Mouse (Mus musculus) thymus, postnatal 36 days (tissue): ENCODE data around the gene Gm20388.

Experiments
- DNase-seq, 2 experiments: peaks; one replicate each; pipeline ENCODE4 v3.0.0; 2022; ENCODE audit warnings: mixed read lengths in 2 of 2

Gm20388 gene

DNA sequence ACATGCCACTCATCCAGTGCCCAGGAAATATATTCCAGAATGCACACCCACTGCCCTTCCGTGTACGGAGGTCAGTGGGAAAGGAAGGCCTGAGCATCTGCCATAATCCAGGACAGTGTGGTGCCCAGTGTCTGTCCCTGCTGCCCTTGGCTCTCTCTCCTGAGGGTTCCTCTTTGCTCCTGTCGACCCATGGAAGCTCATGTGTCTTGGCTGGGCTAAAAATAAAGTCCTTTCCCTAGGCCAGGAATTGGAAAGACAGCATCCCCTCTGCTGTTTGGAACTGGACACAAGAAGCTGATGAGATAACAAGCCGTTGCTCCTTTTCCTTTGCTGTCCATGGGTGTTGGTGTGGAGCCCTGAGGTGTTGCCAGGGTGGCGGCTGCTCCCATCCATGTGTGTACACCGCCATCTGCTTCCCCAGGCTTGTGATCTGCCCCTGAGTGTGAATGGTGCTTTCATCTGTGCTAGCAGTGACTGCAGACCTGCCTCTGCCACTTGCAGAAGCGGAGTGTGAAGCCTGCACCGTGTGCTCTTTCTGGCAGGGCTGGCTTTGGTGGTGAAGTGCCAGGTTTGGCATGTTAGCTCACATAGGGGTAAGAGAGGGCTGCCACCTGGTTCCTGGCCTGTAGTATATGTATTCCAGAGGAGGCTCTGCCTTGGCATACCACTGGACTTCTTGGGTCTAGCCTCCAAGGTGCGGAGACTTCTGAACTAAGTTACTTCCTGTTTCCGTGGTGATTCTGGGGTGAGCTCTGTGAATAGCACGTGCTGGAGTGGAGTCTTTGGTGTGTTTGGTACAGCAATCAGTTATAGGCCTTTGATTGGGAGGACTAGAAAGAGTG, 4371.3 kb downstream of the Gm20388 start:
- peak; percentile 25 to 48 for DNase-seq

DNA sequence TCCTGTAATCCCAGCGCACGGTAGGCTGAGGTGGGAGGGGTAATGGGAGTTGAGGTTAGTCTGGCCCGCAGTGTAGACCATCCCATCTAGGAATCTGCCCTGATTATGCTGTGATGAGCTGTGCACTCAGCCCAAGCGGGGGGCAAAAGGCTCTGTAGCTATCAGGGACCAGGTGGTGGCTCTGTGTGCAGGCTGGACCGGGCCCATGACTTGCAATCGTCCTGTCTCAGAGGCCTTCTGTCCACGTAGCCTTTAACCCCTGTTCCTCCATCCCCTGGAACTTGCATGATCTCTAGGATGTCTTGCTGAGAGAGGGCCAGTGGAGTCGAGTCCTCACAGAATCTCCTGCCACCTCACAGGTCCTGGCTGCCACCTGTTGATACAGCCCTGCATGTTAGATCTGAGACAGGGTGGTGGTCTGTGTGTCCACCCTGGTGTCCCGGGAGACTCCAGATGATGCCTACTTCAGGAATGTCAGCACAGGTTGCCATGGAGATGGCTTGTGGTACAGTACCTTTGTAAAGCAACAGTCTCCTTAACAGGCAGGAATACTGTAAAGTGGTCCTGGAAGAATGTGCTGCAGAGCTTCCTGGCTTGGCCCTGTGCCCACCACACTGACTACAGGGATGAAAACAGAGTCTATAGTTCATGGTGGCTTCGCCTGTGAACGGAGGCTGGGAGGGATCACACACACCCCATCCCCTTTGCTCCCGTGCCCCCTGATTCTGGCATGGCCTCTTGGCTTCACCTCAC, 4372.4 kb downstream of the Gm20388 start:
- no peak for DNase-seq

DNA sequence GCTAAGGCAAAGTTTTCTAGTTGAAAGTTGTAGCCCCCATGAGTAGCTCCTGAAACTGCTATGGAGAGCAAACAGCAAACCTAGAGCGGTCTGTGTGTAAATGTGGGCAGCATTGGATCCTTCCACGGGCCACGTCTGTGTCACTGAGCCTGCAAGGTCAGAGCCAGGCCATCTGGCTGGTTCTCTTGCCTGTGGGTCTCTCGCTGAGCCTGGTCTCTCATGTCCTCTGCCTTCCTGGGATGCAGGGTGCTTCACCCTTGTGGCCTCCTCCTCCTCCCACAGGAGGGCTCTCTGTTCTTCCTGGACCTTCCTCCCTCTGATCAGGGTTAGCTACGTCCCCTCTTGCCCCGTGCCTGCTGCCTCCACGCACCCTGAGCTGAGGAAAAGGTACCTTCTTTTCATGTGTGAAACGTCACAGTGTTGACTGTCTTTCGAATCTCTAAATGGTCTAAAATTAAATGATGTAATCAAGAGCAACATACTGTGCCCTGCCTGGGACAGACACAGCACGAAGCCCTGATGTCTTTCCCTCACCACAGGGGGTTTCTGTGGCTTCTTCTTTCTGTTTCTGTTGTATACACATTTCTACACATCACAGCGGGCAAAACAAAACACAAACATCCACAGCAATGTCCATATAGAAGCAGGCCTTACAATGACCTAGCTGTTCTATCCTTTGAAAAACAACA, 4373.1 kb downstream of the Gm20388 start:
- DNase-seq: no peak

DNA sequence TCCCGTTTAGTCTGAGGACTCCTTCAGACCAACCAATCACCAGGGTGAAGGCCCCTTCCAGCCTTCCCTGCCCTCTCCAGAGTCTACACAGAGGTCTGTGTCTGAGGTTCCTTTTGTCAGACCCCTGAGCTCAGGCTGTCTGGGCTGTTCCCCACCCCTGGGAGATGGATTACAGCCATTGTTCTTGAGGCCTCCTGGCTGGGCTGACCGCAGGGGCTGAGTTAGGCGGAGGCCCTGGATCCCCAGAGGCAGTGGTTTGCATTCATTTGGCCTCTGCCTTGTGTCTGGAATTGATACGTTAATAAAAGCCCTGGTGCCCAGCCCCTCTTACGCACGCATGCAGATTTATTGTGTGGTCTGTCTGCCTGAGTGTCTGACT, 4373.7 kb downstream of the Gm20388 start:
- DNase-seq: no peak

DNA sequence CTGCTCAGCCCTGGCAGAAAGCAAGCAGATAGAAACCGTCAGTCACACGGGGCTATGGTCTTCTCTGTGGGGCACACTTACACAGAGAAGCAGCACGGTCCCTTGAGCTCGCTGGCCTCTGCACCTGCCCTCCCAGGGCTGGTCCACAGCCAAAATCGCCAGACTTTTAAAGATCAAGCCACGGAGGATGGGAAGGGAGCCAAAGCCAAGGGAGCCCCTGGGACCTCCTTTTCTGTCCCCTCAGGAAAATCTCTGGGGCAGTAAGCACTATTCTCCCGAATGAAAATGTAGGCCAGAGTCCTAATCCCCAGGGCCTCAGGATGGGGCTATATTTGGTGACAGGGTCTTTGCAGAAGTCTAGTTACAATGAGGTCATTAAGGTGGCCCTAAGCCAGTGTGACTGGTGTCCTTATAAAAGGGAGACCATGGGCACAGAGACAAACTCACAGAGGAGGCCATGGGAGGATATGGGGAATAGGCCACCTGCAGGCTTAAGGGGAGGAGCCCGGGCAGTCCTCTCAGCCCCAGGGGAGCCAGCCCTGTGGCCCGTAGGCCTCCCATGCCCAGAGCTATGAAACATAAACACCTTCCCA, 4374.4 kb downstream of the Gm20388 start:
- no peak for DNase-seq

DNA sequence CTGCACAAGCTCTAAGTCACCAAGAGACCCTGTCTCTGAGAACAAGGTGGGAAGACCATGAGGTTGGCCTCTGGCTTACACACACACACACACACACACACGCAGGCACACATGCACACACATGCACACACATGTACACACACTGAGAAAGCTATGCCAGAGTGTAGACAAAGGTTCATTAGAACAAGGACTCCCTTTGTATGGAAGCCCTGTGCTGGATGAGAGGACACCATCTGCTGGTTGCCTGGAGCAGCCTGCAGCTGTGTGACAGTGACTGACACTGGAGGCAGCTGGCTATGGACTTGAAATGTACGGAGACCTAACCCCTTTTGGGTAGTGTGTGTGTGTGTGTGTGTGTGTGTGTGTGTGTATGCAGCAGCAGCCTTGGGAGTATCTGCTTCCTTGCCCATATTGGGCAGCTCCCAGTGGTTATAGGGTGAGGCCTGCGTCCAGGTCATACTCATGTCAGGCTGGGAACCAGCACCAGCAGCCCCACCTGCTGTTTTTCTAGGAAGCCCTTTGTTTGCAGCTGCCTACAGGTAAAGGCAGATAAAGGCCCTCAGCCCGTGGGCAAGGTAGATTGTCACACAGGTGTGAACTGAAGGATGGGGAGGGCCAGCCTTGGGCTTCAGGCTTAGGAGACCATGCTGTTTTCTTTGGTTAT, 4376.0 kb downstream of the Gm20388 start:
- peak; percentile 40 to 57 for DNase-seq

DNA sequence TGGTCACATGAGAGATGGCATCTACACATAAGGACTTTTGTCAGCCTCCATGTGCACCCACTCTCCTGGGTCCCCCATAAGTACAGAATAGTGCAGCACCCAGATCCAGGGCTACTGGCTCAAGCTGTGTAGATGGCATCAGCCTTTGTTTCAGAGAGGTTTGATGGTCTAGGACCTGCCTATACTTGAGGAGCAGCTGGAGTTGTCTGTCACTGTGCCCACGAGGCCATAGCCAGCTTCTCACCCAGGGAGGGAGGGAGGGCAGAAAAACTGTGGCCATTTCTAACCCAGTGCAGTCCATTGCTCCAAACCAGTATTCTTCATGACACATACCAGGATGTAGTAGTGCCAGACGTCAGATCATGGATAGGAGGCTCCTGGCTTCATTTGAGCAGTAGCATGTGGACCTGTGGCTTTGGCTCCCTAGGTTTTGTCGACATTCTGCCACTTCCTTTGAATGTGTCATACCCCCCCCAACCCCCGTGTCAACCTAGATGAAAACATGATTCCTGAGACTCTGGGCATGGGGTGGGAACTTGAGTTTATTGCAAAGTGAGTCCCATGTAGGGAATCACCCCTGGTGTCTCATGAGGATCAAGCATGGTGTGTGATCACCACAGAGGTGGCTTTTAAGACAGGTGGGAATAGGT, 4377.7 kb downstream of the Gm20388 start:
- no peak for DNase-seq

DNA sequence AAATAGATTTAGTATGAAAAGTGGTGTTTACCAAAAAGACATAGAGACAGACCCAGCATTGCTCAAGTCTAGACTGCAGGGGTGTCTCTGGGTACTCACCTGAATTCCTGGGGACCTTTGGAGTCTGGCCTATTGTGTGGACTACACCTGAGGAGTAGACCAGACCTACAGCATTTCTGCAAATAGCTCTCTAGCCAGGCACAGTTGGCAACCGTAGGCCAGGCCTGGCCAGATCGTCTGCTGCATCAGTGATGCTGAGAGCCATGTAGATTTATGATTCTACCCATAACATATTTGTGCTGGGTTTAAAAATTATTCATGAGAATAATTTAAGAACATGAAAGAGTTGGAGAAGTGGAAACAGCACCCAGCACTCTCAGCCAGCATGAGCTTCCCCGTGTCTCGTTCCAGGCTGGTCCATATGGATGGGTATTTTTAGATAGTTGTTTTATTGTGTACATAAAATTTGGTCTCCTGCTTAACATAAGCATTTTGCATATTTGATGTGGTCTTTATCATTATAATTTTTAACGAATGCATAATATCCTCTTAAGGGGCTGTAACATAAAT, 4378.9 kb downstream of the Gm20388 start:
- no peak for DNase-seq

DNA sequence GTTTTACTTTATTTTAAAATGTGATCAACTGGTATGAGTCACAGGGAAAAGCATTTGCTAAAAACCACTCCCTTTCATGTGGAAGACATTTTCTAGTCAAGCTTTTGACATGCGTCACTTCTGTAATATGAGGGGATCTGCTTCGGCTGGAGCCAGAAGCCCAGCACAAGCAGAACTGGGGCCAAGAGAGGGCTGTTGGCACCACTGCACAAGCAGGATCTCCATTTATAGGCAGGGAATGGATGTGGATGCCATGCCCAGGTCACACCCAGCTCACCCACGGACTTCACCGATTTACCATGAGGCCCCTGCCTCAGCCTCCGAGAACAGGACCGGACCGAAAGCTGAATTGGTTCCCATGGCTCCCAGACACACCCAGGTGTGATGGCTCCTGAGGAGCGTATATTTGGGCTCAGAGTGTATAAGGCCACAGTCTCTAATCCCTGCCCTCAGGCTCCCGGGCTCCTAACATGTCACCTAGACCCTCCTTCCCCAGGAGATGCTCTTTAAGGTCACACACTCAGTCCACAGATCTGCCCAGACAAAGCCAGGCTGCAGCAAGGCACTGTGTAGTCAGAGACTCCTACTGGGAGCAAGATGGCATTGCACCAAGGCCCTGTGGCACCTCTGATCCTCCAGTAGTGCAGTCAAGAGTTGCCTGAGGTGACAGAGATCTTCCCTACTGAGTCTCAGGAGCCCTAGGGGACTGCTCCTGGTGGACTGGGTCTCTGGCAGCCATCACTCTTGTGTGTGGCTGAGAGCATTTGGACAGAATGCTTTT, 4380.5 kb downstream of the Gm20388 start:
- DNase-seq: peak in 1 of 2 experiments; percentile 33

DNA sequence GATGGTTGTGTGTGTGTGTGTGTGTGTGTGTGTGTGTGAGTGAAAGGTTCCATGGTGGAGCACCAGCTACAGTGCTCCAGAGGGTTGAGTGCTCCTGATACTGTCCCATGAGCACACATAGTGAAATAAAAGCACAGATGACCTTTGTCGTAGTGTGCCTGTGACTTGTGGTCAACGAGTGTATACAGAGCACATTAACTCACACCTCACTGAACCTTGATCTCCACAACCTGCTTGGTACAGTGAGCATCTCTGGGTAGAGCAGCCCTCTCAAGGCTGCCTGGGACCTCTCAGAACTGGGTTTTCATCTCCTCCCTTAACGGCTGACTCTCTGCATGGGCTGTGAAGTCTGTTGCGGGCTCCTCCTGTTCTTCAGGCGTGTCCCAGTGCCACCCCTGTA, 4381.1 kb downstream of the Gm20388 start:
- DNase-seq: no peak

DNA sequence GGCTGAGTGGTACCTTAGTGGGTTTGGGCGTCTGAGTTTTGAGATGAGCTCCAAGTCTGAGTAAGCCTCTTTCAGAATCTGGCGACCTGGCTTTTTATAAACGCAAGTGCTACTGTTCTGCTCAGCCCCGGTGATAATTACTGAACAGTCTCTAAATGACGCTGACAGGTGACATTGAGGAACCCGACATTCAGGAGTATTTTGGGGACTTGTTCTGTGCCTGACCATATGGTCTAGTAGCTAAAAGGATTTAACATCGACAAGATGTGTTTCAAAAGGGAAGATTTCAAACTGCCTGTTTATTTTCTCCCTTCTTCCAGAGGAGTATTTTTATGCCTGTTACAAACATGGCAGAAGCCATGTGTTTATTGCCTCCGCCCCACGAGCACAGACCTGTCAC, 4382.3 kb downstream of the Gm20388 start:
- DNase-seq: no peak

DNA sequence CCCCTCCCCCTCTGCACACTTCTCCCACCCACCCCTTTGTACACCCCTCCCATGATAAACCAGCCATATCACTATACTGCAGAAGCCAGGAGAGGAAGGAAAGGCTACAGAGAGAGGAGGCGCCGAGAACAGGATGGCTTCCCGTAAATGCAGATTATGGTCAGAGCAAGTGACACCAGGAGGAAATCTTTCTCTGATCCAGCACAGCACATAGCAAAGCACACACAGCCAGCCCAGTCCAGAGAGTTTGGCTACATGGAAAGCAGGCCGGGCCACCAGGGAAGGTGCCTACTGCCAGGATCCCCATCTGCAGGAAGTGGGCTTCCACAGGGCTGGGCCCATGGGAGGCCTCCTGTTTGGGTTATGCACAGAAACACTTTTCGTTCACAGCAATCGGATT, 4383.8 kb downstream of the Gm20388 start:
- no peak for DNase-seq

DNA sequence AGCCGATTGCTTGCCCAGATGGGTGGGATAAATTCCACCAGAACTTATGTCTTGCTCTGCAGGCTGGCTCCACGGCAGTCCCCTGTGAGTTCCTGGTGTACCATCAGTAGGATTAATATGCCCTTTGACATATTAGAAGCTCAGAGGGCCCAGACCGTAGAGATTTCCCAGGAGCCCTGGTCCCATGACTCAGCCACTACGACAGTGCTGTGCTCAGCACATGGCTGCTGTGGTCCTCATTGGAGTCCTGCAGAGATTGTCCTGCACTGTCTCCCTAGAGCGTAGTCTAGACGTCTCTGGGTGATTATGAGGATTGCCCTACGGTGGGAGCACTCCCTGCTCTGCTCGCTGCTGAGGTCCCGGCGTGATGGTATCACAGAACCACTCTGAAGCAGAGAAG, 4384.3 kb downstream of the Gm20388 start:
- no peak for DNase-seq

DNA sequence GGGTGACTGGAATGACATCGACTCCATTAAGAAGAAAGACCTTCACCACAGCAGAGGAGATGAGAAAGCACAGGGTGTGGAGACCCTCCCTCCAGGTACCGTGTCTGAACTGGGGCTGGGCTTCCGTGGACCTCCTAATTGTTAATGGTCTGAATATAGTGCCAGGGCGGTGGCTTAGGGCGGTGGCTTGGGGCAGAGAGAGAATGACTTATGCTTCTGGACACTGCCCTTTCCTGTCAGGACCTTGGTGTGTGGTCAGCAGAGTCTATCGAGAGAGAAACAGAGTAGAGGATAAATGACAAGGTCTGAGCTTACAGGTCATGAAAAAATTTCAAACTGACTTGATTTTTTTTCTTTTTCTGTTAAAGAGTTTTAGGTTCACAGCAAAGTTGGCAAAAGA, 4384.7 kb downstream of the Gm20388 start:
- DNase-seq: no peak

DNA sequence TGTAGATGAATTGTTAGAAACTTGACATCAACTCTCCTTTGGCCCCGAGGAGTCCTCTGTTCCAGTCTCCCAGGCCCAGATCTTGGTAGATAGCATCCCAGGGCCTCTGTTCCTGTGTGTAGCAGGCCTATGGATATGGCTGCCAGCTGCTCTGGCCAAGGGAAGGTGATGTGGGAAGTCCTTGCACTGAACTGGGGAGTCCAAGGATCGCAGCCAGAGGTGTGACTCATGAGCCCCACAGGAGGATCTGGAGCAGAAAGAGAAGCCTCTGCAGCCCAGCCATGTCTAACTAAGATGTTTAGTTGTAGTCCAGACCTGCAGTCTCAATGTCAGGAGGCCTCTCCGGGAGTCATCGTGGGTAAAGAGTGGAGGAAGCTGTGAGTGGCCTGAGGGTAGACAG, 4390.9 kb downstream of the Gm20388 start:
- DNase-seq: no peak

DNA sequence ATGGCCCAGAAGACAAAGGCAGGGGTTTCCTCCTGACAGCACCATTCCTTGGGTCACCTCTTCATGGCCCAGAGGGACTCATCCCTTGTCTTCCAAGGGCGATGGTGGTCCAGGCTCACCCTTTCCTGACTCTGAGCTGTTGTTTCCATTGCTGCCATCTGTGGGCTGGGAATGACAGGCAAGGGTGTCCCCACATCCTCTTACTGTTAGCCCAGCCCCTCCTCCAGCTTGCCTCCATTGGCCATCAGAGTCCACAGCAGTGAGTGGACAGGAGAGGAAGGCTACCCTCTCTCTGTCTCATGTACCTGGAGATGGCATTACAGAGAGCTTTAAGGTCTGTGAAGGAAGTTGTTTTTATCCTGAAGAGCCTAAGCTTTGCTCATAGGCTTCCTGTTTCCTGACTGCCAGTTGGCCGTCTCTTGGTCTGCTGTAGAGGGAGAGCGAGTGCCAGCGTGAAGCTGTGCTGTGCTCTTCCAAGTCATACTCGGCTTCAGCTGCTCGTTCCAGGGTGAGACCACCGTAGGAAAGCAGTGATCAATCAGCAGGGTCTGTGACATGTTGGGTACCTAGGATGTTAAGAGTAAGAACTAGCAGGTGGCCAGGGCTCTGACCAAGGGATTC, 4391.4 kb downstream of the Gm20388 start:
- DNase-seq: no peak

DNA sequence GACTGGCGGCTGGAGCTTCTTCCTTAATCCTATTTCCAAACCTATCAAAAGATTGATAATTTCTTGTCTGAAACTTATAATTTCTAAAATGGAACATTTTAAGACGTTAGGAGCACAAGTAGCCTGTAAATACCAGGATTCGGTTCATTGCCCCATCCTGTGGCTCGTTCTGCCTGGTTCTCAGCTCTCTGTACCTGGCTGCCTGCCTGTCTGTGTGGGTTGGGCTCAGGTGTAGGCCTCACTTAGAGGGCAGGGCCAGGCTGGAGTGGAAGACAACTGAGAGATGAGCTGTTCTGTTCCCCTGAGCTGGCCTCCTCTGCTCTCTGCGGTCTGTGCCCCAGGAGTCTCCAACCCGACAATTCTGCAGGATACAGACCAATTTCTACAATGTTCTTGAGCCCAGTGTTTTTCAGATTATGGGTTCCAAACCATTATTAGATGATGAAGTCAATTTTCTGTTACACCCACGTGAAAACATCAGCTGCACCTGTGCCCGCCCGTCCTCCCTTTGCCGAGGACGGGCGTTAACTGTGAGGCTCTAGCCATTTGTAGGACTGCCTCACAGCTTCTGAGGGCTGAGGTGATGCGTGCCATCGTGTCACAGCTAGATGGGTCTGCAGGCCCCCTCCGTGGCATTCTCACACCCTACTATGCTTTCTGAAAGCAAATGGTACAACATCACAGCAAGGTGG, 4392.7 kb downstream of the Gm20388 start:
- no peak for DNase-seq

DNA sequence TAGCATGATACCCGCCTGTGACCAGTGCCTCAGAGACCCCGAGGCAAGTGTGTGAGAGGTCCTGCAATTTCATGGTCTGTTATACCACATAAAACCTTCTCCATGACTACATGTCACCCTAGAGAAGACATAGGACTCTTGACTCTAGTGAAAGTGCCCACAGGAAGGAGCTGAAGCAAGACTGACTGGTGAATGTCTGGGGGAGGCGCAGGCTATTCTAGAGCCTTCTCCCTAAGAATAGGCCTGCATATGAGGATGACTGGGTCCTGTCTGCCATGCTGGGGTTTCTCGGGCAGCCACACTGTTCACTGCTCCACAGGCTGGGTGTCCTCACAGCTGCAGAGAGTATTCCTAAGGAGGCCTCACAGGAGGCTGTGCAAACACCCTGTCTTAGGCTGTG, 4393.5 kb downstream of the Gm20388 start:
- no peak for DNase-seq

DNA sequence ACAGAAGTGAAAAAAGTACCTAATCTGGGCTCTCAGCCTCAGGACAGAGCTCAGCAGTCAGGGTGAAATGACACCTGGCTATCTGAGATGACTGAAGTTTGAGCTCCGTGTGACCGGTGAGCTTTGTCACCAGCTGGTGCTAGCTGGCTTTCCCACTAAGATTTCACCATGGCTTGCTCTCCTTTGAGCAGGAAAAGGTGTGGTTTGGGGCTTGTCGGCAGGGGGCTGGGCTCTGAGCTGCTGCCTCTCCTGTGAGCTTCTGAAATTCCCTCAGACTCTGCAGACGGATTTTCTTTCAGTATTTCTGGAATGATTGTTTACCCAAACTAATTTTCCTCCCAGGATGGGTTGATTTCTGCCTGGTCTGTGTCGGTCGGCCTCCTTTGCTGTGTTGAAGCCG, 4395.9 kb downstream of the Gm20388 start:
- peak; percentile 39 to 52 for DNase-seq

DNA sequence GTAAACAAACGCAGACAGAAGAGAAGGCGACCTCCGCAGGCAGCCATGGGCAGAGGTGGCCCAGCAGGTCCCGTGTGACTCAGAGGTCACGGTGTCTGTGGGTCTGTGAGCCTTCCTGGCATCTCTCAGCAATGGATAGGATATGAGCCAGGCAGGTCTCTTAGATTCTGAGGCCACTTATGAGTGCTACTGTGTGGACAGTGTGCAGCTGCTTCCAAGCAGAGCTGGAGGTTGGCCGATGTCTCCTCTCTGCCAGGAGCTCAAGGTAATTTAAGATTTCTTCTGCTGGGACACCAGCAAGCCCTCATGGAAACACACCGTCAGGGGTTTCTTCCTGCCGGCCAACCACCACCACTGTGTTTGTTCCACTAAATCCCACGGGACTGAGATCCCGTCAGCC, 4397.1 kb downstream of the Gm20388 start:
- DNase-seq: no peak
